Mouse (Mus musculus): Measurements from ENCODE around the gene Pstpip1. TPM values are rescaled to one million over a fixed set of nuclear protein-coding genes. Genes with fewer than 3 reads are reported as not detected.

The Pstpip1 gene
- polyA plus RNA-seq, 1 experiment from 2014 or later, result 1.8 TPM

DNA sequence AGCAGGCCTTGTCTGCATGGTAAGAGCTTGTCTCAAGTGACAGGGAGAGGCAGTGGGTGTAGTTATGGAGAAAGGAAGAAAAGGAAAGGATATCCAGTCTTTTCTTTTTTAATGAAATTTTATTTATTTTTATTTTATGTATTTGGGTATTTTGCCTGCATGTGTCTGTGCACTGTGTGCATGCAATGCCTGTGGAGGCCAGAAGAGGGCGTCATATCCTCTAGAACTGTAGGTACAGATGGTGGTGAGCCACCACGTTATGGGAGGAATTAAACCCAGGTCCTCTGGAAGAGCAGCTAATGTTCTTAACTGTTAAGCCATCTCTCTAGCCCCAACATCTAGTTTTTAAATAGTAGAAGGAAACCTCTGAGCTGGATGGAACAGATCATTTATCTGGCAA is 2.3 kb downstream of the Pstpip1 start:
- H3K27me3 ChIP-seq (replicated peaks; ENCODE audit: control insufficient read depth, insufficient read depth, low read length), result no peaks in the 10 kb centered on the region
- H3K9ac ChIP-seq (ENCODE audit: low read depth, low read length), result no peak overlapping the region
- H3K4me3 ChIP-seq (ENCODE audit: low read depth, low read length), result no peak overlapping the region
- 30% methylated on average over 2 of the region's 2 CpGs for WGBS
- DNase-seq (ENCODE audit: low spot score), result no peak
- ATAC-seq (replicated peaks; ENCODE audit: low FRiP score), result no peak
- no peaks in the 10 kb centered on the region for H3K9me3 ChIP-seq (ENCODE audit: control insufficient read depth, low read length)
- H3K4me2 ChIP-seq, result no peak overlapping the region
- H3K4me1 ChIP-seq (replicated peaks; ENCODE audit: control insufficient read depth, insufficient read depth, low read length), result peaks cover 3% of the 10 kb centered on the region; the same call in 1 of the 2 replicates
- H3K36me3 ChIP-seq (ENCODE audit: control insufficient read depth, insufficient read depth, low read length), result no peaks in the 10 kb centered on the region
- H3K27ac ChIP-seq (ENCODE audit: low read depth, low read length), result no peak overlapping the region

DNA sequence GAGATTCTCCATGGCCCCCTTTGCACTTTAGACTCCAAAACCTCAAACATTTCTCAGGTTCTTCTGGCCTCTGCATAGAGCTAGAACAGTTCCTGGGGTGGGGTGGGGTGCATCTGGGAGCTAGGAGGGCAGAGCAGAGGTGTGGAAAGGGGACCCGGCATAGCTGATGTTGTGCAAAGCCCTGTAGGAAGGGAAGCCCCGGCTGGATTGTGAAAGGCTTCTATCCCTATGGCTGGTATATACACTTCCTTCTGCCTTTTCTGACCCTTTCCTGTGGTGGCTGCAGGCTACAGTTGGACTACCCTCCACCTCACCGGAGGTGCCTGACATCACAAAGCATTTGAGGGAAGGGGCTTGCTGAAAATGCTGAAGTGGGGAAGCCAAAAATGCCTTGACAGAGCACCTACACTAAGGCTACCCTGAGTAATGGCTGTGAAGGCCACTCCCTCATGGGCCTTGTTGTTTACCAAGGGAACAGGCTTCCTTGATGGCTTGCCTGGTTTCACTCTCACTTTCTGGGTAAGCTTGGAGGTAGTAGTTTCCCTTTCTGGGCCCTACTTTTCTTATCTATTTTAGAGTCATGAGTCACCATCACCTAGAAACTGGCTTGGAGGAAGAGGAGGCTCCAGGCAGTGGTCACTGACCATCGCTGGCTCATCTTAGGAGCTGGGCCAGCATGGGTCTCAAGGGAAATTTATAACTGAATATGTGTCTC is 8.0 kb downstream of the Pstpip1 start:
- ATAC-seq (replicated peaks; ENCODE audit: low FRiP score) (no peak), DNase-seq (ENCODE audit: low spot score) (no peak)
- Histone ChIP-seq H3K4me2 (no peak overlapping the region), H3K36me3 (ENCODE audit: control insufficient read depth, insufficient read depth, low read length) (no peaks in the 10 kb centered on the region), H3K9me3 (ENCODE audit: control insufficient read depth, low read length) (no peaks in the 10 kb centered on the region), H3K27ac (ENCODE audit: low read depth, low read length) (no peak overlapping the region), H3K4me1 (replicated peaks; ENCODE audit: control insufficient read depth, insufficient read depth, low read length) (no peaks in the 10 kb centered on the region), H3K9ac (ENCODE audit: low read depth, low read length) (no peak overlapping the region), H3K4me3 (ENCODE audit: low read depth, low read length) (no peak overlapping the region), H3K27me3 (replicated peaks; ENCODE audit: control insufficient read depth, insufficient read depth, low read length) (no peaks in the 10 kb centered on the region)
- 51% methylated on average over 4 of the region's 4 CpGs for WGBS

DNA sequence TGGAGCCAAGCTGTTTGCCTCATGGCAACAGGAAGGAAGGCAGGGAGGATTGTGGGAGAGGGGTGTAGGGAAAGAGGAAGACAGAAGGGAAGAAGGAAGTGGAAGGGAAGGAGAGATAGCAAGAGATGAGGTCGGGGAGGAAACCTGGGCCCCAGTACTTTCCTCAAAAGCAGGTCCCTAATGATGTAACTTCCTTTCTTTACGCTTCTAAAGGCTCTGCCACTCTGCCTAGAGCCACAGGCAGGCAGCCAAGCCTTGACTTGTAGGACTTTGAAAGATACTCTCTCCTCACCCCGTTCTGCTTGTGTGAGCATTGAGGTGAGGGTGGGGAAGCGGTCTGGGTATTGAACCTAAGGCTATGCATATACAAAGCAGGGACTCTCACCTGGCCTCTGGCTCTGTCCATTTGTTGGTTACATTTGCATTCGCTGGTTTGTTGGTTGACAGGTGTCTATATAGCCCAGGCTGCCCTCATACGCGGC is 10.3 kb downstream of the Pstpip1 start:
- no peak overlapping the region for H3K27ac ChIP-seq (ENCODE audit: low read depth, low read length)
- no peak for DNase-seq (ENCODE audit: low spot score)
- no peaks in the 10 kb centered on the region for H3K4me1 ChIP-seq (replicated peaks; ENCODE audit: control insufficient read depth, insufficient read depth, low read length)
- H3K27me3 ChIP-seq (replicated peaks; ENCODE audit: control insufficient read depth, insufficient read depth, low read length), result no peaks in the 10 kb centered on the region
- H3K4me3 ChIP-seq (ENCODE audit: low read depth, low read length), result no peak overlapping the region
- H3K9me3 ChIP-seq (ENCODE audit: control insufficient read depth, low read length), result no peaks in the 10 kb centered on the region
- 68% methylated on average over 7 of the region's 7 CpGs for WGBS
- no peak overlapping the region for H3K4me2 ChIP-seq
- no peaks in the 10 kb centered on the region for H3K36me3 ChIP-seq (ENCODE audit: control insufficient read depth, insufficient read depth, low read length)
- ATAC-seq (replicated peaks; ENCODE audit: low FRiP score), result no peak
- H3K9ac ChIP-seq (ENCODE audit: low read depth, low read length), result no peak overlapping the region

- no peak overlapping the region for H3K27ac ChIP-seq (ENCODE audit: low read depth, low read length)
- DNase-seq (ENCODE audit: low spot score) (no peak), ATAC-seq (replicated peaks; ENCODE audit: low FRiP score) (no peak)
- no peaks in the 10 kb centered on the region for H3K27me3 ChIP-seq (replicated peaks; ENCODE audit: control insufficient read depth, insufficient read depth, low read length)
- no peak overlapping the region for H3K4me3 ChIP-seq (ENCODE audit: low read depth, low read length)
- H3K9me3 ChIP-seq (ENCODE audit: control insufficient read depth, low read length), result no peaks in the 10 kb centered on the region
- WGBS, result 35% methylated on average over 4 of the region's 4 CpGs
- H3K4me1 ChIP-seq (replicated peaks; ENCODE audit: control insufficient read depth, insufficient read depth, low read length), result no peaks in the 10 kb centered on the region
- H3K36me3 ChIP-seq (ENCODE audit: control insufficient read depth, insufficient read depth, low read length), result no peaks in the 10 kb centered on the region
- H3K4me2 ChIP-seq, result no peak overlapping the region
- no peak overlapping the region for H3K9ac ChIP-seq (ENCODE audit: low read depth, low read length)
Observed at GRCm38 (mm10) chr9:56101022-56101421, 11.3 kb downstream of the Pstpip1 start.

DNA sequence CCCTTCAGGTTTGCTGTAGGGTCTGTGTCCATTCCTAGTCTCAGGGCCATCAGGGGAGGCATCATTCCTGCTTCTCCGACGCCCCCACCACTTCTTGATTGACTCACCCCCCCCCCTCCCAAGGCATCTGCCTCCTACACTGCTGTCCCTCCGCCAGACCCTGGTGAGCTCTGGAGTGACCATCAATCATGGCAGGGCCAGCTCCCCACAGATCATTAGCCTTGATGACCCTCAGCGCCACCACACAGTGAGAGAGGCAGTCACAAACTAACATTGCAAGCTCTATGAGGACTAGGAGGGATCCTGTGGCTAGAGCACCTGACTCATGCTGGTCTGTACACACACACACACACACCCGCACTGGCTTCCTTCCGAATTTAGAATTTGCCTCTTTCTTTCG is 15.2 kb downstream of the Pstpip1 start:
- Histone ChIP-seq H3K4me3 (ENCODE audit: low read depth, low read length) (no peak overlapping the region), H3K4me1 (replicated peaks; ENCODE audit: control insufficient read depth, insufficient read depth, low read length) (peaks cover 7% of the 10 kb centered on the region; the same call in 1 of the 2 replicates), H3K4me2 (no peak overlapping the region), H3K36me3 (ENCODE audit: control insufficient read depth, insufficient read depth, low read length) (no peaks in the 10 kb centered on the region), H3K9me3 (ENCODE audit: control insufficient read depth, low read length) (no peaks in the 10 kb centered on the region), H3K9ac (ENCODE audit: low read depth, low read length) (no peak overlapping the region), H3K27me3 (replicated peaks; ENCODE audit: control insufficient read depth, insufficient read depth, low read length) (no peaks in the 10 kb centered on the region), H3K27ac (ENCODE audit: low read depth, low read length) (no peak overlapping the region)
- no peak for DNase-seq (ENCODE audit: low spot score)
- no peak for ATAC-seq (replicated peaks; ENCODE audit: low FRiP score)
- 44% methylated on average over 7 of the region's 7 CpGs for WGBS

DNA sequence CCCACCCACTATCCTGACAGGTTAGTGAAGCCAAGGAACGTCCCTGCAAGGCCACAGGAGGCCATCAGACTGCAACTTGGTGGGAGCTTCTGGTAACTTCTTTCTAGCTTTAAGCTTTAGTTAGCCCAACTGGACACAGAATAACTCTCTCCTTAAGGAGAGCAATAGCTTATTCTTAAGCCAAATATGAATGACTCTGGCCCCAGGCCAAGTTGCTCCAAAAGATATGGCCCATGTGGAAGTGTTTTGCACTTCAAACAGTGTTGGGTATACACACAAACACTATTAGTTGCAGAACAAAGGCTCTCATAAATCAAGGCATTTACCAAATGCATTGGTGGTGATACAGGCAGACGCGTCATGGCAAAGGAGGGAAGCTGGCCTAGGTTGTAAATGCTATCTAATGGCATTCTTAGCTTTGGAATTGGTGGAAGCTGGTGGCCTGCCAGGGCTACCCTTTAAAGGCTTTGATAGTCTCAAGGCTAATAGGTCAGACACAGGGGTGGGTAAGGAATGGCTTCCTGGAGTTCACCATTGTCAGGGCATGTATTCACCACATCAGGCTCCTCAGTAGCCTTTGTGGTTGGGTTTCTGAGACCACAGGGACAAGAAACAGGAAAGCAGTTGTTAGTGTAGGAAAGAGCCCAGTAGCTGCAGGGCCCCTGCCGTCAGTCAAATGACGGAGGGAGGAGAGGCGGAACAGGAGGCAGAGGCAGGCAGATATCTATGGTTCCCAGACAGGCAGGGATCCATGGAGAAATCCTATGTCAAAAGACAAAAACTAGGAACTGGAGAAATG is 16.7 kb downstream of the Pstpip1 start:
- Histone ChIP-seq H3K9me3 (ENCODE audit: control insufficient read depth, low read length) (no peaks in the 10 kb centered on the region), H3K4me1 (replicated peaks; ENCODE audit: control insufficient read depth, insufficient read depth, low read length) (peaks cover 7% of the 10 kb centered on the region; the same call in 1 of the 2 replicates), H3K4me3 (ENCODE audit: low read depth, low read length) (no peak overlapping the region), H3K27me3 (replicated peaks; ENCODE audit: control insufficient read depth, insufficient read depth, low read length) (no peaks in the 10 kb centered on the region), H3K4me2 (no peak overlapping the region), H3K36me3 (ENCODE audit: control insufficient read depth, insufficient read depth, low read length) (no peaks in the 10 kb centered on the region), H3K9ac (ENCODE audit: low read depth, low read length) (no peak overlapping the region), H3K27ac (ENCODE audit: low read depth, low read length) (no peak overlapping the region)
- DNase-seq (ENCODE audit: low spot score) (no peak), ATAC-seq (replicated peaks; ENCODE audit: low FRiP score) (no peak)
- 52% methylated on average over 6 of the region's 6 CpGs for WGBS

GRCm38 (mm10) chr9:56107527-56107926 is 17.8 kb downstream of the Pstpip1 start:
- Histone ChIP-seq H3K27ac (ENCODE audit: low read depth, low read length) (no peak overlapping the region), H3K36me3 (ENCODE audit: control insufficient read depth, insufficient read depth, low read length) (no peaks in the 10 kb centered on the region), H3K4me1 (replicated peaks; ENCODE audit: control insufficient read depth, insufficient read depth, low read length) (peaks cover 7% of the 10 kb centered on the region; the same call in 1 of the 2 replicates), H3K4me3 (ENCODE audit: low read depth, low read length) (no peak overlapping the region), H3K4me2 (no peak overlapping the region), H3K27me3 (replicated peaks; ENCODE audit: control insufficient read depth, insufficient read depth, low read length) (no peaks in the 10 kb centered on the region), H3K9me3 (ENCODE audit: control insufficient read depth, low read length) (no peaks in the 10 kb centered on the region), H3K9ac (ENCODE audit: low read depth, low read length) (no peak overlapping the region)
- no peak for DNase-seq (ENCODE audit: low spot score)
- no peak for ATAC-seq (replicated peaks; ENCODE audit: low FRiP score)
- 46% methylated on average over 6 of the region's 6 CpGs for WGBS

- ATAC-seq (replicated peaks; ENCODE audit: low FRiP score) (no peak), DNase-seq (ENCODE audit: low spot score) (no peak)
- no peaks in the 10 kb centered on the region for H3K36me3 ChIP-seq (ENCODE audit: control insufficient read depth, insufficient read depth, low read length)
- H3K4me3 ChIP-seq (ENCODE audit: low read depth, low read length), result no peak overlapping the region
- peaks cover 7% of the 10 kb centered on the region; the same call in 1 of the 2 replicates for H3K4me1 ChIP-seq (replicated peaks; ENCODE audit: control insufficient read depth, insufficient read depth, low read length)
- 47% methylated on average over 5 of the region's 5 CpGs for whole genome bisulfite sequencing
- no peak overlapping the region for H3K27ac ChIP-seq (ENCODE audit: low read depth, low read length)
- no peaks in the 10 kb centered on the region for H3K27me3 ChIP-seq (replicated peaks; ENCODE audit: control insufficient read depth, insufficient read depth, low read length)
- H3K9me3 ChIP-seq (ENCODE audit: control insufficient read depth, low read length), result no peaks in the 10 kb centered on the region
- H3K9ac ChIP-seq (ENCODE audit: low read depth, low read length), result no peak overlapping the region
- no peak overlapping the region for H3K4me2 ChIP-seq
Observed at GRCm38 (mm10) chr9:56108174-56108573, 18.4 kb downstream of the Pstpip1 start.
